Mouse (Mus musculus) MEL-GATA-1-ER (cell line): Measurements from ENCODE around the gene Tmem82.
"Not testable (repeated sequence)": the region's sequence is repeated elsewhere in the genome, so short reads cannot be mapped to it uniquely, and the experiment has no call there.

Source experiments
- DNase-seq: peaks from one replicate; pipeline ENCODE4 v3.0.0-alpha.2; 2012; ENCODE audit warnings: low read depth; ENCODE audit errors: extremely low read depth

Tmem82 gene

GRCm38 (mm10) chr4:141576877-141577276 is 41.6 kb downstream of the Tmem82 start:
- DNase-seq: no peak

GRCm38 (mm10) chr4:141576404-141576803 is 42.0 kb downstream of the Tmem82 start:
- DNase-seq: no peak

- peak; percentile 31 for DNase-seq
Measured at GRCm38 (mm10) chr4:141574789-141575702, 43.4 kb downstream of the Tmem82 start.

GRCm38 (mm10) chr4:141573359-141573966 is 45.0 kb downstream of the Tmem82 start:
- DNase-seq: no peak

GRCm38 (mm10) chr4:141572668-141573358 is 45.6 kb downstream of the Tmem82 start:
- DNase-seq: no peak

- no peak for DNase-seq
Measured at GRCm38 (mm10) chr4:141571934-141572333, 46.5 kb downstream of the Tmem82 start.

GRCm38 (mm10) chr4:141571337-141571739 is 47.1 kb downstream of the Tmem82 start:
- no peak for DNase-seq

GRCm38 (mm10) chr4:141570821-141571220 is 47.6 kb downstream of the Tmem82 start:
- no peak for DNase-seq

- DNase-seq: no peak
Measured at GRCm38 (mm10) chr4:141570004-141570403, 48.4 kb downstream of the Tmem82 start.

- DNase-seq: no peak
Measured at GRCm38 (mm10) chr4:141568966-141569365, 49.5 kb downstream of the Tmem82 start.

GRCm38 (mm10) chr4:141567174-141567573 is 51.3 kb downstream of the Tmem82 start:
- DNase-seq: not testable (repeated sequence)

- no peak for DNase-seq
Measured at GRCm38 (mm10) chr4:141566187-141566586, 52.2 kb downstream of the Tmem82 start.

GRCm38 (mm10) chr4:141565325-141565724 is 53.1 kb downstream of the Tmem82 start:
- no peak for DNase-seq

GRCm38 (mm10) chr4:141564660-141565059 is 53.8 kb downstream of the Tmem82 start:
- DNase-seq: no peak

GRCm38 (mm10) chr4:141564209-141564608 is 54.2 kb downstream of the Tmem82 start:
- DNase-seq: no peak
